Mouse (Mus musculus) lung, adult 18-20 months (tissue): ENCODE measurements around the gene Ctsz.

Source experiments
- DNase-seq, 2 experiments: peaks; one replicate each; pipeline ENCODE4 v3.0.0; 2022; ENCODE audit warnings: mixed read lengths in 2 of 2

Ctsz gene

DNA sequence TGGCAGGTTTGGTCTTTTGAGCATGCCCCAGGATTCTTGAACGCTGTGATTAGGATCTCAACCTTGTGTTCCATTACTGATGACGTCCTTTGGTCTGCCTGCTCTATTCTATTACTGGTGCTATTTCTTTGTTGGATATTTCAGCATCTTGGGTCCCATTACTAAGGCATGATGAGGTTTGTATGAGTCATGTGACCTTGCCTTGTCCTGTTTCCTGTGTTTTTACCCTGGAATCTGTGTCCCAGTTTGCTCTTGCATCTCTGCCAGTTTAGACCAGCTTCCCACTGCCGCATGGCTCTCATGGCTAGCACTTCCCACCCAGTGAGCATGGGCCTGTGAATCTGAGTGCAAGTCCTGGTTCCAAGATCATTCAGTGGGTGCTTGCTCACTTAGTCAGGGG is 46.9 kb downstream of the Ctsz start:
- DNase-seq: no peak

- no peak for DNase-seq
Observed at GRCm38 (mm10) chr2:174381021-174381420, 57.8 kb downstream of the Ctsz start.
